Mouse (Mus musculus) thymus, postnatal 10 days (tissue): ENCODE results near the gene Fam69a.

Experiments used
- DNase-seq, 2 experiments: peaks; one replicate each; pipeline ENCODE4 v3.0.0; 2021; ENCODE audit warnings: low spot score in 2 of 2

Gene Fam69a

DNA sequence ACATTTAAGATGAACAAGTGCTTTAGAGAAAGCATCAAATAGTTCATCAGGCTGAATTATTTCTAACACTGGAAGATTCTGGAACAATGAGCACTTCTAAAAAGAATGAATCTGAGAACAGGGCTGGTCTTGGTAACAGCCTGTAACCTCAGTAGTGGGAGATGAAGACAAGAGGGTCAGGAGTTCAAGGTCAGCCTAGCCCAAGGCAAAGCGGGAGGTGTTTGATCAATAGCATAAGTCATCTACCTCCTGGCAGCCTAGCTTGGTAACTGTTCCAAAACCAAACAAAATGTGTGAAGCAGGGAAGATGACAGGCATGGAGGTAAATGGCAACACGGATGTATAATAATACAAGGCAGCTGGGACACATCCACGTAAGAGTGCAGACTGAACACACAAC, 122.9 kb downstream of the Fam69a start:
- DNase-seq = no peak

DNA sequence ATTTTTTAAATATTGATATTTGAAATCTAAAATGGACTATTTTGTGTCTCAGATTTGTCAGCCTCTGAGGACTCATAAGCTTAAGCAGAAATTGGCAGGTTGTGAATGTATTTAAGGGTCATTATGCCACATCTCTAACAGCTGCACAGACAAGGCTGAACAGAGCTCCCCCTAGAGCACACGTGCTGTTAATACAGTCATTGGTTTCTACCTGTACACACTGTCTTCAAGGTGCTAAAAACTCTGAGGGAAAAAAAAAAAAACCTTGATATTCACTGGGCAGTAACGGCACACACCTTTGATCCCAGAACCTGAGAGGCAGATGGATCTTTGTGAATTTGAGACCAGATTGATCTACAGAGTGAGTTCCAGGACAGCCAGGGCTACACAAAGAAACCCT, 127.9 kb downstream of the Fam69a start:
- peak in 1 of 2 experiments; percentile 20 for DNase-seq
